ENCODE assay signal across 8 mouse cellular contexts in the genomic region with DNA sequence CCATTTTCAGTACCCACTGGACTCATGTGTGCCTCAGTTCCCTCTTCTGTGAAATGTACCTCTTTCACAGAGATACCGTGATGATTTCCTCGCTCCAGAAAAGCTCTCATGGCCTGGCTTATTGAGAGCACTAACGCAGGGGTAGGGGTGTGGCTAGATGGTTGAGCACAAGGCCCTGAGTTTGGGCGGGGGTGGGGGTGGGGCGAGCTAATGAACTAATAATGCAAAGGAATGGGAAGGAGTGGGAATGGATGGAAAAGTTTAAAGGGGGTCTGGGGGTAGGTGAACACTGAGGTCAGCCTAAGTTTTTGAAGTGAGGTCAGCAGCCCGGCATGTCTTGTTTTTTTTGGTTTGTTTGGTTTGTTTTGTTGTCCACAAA.
DNase-seq lines count a peak whose midpoint lies in the region; ATAC-seq lines count a peak whose summit lies in the region.

No protein-coding gene starts in this region.

- no peak overlapping the region for H3K27ac ChIP-seq in macrophage

- no peaks in the 10 kb centered on the region for H3K36me3 ChIP-seq in macrophage (ENCODE audit: inconsistent target)

- WGBS in macrophage (ENCODE audit: missing documents) = 51% methylated on average over 6 of the region's 6 CpGs

- 0 out of 2 replicates have a peak overlapping the region, but pooled peaks have one; percentile 14 for H3K4me3 ChIP-seq in macrophage (ENCODE audit: inconsistent target)

- no peaks in the 10 kb centered on the region for H3K79me2 ChIP-seq in macrophage (ENCODE audit: inconsistent target)

- no peak for DNase-seq in cerebellum, postnatal 10 days
- DNase-seq in ES-CJ7 (ENCODE audit: low read depth, low spot score) = peak; percentile 17
- DNase-seq in ovary, adult 18-20 months (ENCODE audit: low spot score) = no peak
- no peak for DNase-seq in kidney, adult 18-20 months
- no peak for DNase-seq in right cerebral cortex, adult 18-20 months

- 0 out of 2 replicates have a peak, but pooled peaks have one; percentile 39 for ATAC-seq in cerebellum, adult (ENCODE audit: insufficient number of reproducible peaks, low FRiP score, low TSS enrichment)
- 0 out of 2 replicates have a peak, but pooled peaks have one; percentile 5 for ATAC-seq in granulocyte monocyte progenitor cell, adult 5-6 weeks (replicated peaks; ENCODE audit: poor library complexity, severe bottlenecking)
